Mouse (Mus musculus) left cerebral cortex, postnatal 4 days (tissue): ENCODE measurements around the gene Caskin2. TPM values are rescaled to one million over a fixed set of nuclear protein-coding genes. Genes with fewer than 3 reads are reported as not detected.
"Not testable (repeated sequence)": the region's sequence is repeated elsewhere in the genome, so short reads cannot be mapped to it uniquely, and the experiment has no call there.

Experiments
- DNase-seq: peaks from one replicate; pipeline ENCODE4 v3.0.0-alpha.2; 2022
- intact Hi-C: fragments of 180-260 bp; cut with DNase I; formaldehyde crosslinking; loops from one replicate; pipeline ENCODE4 v1.15.1; 2025
- microRNA-seq: library from miRNA; unstranded; fragments of <30 nt; microRNA quantifications from one replicate; pipeline ENCODE4 v1.2.0, GENCODE M21; 2022
- total RNA-seq, 2 experiments: library from RNA; stranded (reverse); gene quantifications; 2 replicates each; pipeline ENCODE4 v1.2.3; 2021

Gene Caskin2
- total RNA-seq, 2 experiments from 2014 or later = 13.4 to 14.5 TPM

DNA sequence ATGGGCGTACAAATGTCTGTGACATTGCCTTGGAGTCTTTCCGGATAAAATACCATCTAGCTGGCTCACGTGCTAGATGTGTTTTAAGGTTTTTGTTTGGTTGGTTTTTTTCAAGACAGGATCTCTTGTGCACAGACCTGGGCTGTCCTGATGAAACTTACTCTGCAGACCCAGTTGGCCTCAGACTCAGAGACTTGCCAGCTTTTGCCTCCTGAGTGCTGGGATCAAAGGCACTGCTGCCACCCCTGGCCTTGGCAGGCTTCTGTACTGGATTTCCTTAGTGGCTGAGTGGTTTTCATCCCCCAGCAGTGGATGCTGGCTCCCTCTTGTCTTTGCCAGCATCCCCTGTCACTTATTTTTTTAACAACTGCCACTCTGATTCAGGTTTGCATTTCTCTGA is 44.5 kb downstream of the Caskin2 start:
- intact Hi-C loops = loop anchor here (5.0 kb wide), 1 partner anchor 43 kb away; the partner anchor contains the start of genes Caskin2 and Tsen54
- no peak for DNase-seq

DNA sequence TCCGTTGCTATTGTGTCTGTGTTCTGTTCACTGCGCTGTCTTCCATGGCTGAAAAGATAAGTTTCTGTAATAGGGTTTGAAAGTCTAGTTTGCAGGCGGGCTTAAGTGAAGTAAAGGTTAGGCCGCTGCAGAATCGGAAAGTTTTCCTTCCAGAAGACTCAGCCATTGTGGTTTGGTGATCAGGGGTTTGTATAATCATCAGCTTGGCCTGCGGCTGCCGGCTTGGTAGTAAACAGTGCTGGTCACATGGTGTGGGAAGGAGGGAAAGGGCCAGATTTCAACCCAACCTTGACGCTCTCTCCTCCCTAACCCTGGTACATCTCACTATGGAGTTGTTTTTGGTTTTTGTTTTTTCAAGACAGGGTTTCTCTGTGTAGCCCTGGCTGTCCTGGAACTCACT is 46.5 kb downstream of the Caskin2 start:
- intact Hi-C loops = loop anchor here (5.0 kb wide), 1 partner anchor 45 kb away; the partner anchor contains the start of genes Caskin2 and Tsen54
- no peak for DNase-seq

GRCm38 (mm10) chr11:115766356-115766943 is 47.0 kb downstream of the Caskin2 start:
- intact Hi-C loops = loop anchor here (5.0 kb wide), 1 partner anchor 46 kb away; the partner anchor contains the start of genes Caskin2 and Tsen54
- no peak for DNase-seq

- DNase-seq = peak; percentile 70
- intact Hi-C loops = loop anchor here (5.0 kb wide), 1 partner anchor 47 kb away; the partner anchor contains the start of genes Caskin2 and Tsen54
Observed at GRCm38 (mm10) chr11:115765607-115766141, 47.8 kb downstream of the Caskin2 start.

GRCm38 (mm10) chr11:115765103-115765606 is 48.3 kb downstream of the Caskin2 start, which contains the start of gene Tmem94:
Tmem94 (plus strand) TSS chr11:115765433.
- intact Hi-C loops = loop anchor here (5.0 kb wide), 1 partner anchor 47 kb away; the partner anchor contains the start of genes Caskin2 and Tsen54
- peak; percentile 97 for DNase-seq

- DNase-seq = no peak
- intact Hi-C loops = loop anchor here (5.0 kb wide), 1 partner anchor 48 kb away; the partner anchor contains the start of genes Caskin2 and Tsen54
Observed at GRCm38 (mm10) chr11:115764698-115765097, 48.7 kb downstream of the Caskin2 start.

DNA sequence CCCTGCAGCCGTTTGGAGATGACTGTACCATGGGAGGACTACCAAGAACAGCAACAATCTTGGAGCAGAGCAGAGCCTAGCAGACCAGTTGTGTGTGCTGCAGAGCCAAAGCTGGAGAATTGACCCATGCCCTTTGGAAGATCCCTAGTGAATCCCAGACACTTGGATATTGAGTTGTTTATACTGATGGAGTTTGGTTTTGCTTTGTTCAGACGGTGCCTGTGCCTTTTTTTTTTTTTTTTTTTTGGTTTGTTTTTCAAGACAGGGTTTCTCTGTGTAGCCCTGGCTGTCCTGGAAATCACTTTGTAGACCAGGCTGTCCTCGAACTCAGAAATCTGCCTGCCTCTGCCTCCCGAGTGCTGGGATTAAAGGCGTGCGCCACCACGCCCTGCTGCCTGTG is 51.3 kb downstream of the Caskin2 start:
- intact Hi-C loops, DNase-seq: not testable (repeated sequence)

DNA sequence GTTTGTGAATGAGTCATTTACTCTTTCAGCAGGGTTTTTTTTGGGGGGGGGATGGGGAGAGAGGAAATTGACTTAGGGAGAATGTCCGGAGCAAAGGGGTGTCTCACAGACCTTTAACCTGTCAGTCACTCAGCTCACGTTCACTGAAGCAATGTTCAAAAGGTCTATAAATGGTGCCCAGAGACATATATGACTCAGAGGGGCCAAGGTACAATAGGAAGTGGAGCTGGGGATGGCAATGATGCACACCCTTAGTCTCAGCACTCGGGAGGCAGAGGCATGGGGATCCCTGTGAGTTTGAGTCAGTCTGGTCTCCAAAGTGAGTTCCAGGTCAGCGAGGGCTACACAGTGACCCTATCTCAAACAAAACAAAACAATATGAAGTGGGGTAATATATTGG is 60.0 kb downstream of the Caskin2 start:
- DNase-seq = no peak
- intact Hi-C loops = no loop called here

DNA sequence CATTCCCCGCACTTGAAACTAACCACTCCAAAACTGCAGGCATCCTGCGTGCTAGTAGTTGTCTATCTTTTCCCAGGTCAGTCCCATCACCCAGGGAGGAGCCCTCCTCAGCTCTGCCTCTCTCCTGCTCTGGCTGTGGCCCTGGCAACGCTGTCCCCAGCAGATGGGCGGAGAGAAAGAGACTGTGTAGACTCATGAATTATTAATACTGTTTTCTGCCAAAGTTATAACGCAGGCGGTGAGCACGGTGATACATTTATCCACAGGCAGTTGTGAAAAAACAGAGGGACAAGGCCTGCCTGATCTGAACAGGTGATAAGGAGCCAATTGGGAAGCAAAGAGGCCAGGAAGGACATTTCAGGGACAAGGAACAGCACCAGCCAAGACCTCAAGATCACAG is 60.8 kb downstream of the Caskin2 start:
- intact Hi-C loops = no loop called here
- peak; percentile 18 for DNase-seq

GRCm38 (mm10) chr11:115751725-115752124 is 61.7 kb downstream of the Caskin2 start:
- no peak for DNase-seq
- intact Hi-C loops = no loop called here

GRCm38 (mm10) chr11:115749834-115750233 is 63.6 kb downstream of the Caskin2 start:
- DNase-seq = no peak
- intact Hi-C loops = no loop called here

Small RNAs within 50 kb of the gene (microRNA-seq; reads per million reads assigned to microRNA genes)
- gene Mir5621 = not detected

Other genes starting within 250 kb of the Caskin2 start
- 10 to 100 TPM; 66.6 to 73.4 TPM for gene Nup85, start 249.2 kb downstream of the Caskin2 start, total RNA-seq
- gene Mrps7, start 209.7 kb downstream of the Caskin2 start, total RNA-seq = 10 to 100 TPM; 43.0 to 44.1 TPM
- 10 to 100 TPM; 83.9 to 85.2 TPM for gene Gga3, start 209.6 kb downstream of the Caskin2 start, total RNA-seq
- gene Mif4gd, start 200.7 kb downstream of the Caskin2 start, total RNA-seq = 10 to 100 TPM; 13.3 to 14.1 TPM
- 10 to 100 TPM; 55.3 to 56.6 TPM for gene Slc25a19, start 185.3 kb downstream of the Caskin2 start, total RNA-seq
- 100 to 1,000 TPM; 218 to 220 TPM for gene Grb2, start 105.0 kb downstream of the Caskin2 start, total RNA-seq
- gene Tmem94, start 48.2 kb downstream of the Caskin2 start, total RNA-seq = 10 to 100 TPM; 37.3 to 44.1 TPM
- 10 to 100 TPM; 15.1 to 19.1 TPM for gene Tsen54, start 1.1 kb upstream of the Caskin2 start, total RNA-seq
- gene Llgl2, start 10.4 kb upstream of the Caskin2 start, total RNA-seq = 1 to 10 TPM; 1.1 to 2.4 TPM
- under 1 TPM in 1 of 2 experiments, not detected in 1; 0.28 TPM for gene Myo15b, start 44.8 kb upstream of the Caskin2 start, total RNA-seq
- gene Smim5, start 86.3 kb upstream of the Caskin2 start, total RNA-seq = not detected
- gene Smim6, start 98.4 kb upstream of the Caskin2 start, total RNA-seq = not detected
- gene Sap30bp, start 119.6 kb upstream of the Caskin2 start, total RNA-seq = 10 to 100 TPM; 51.3 to 67.4 TPM
- 10 to 100 TPM; 20.4 to 22.1 TPM for gene Recql5, start 119.8 kb upstream of the Caskin2 start, total RNA-seq
- 1 to 10 TPM; 3.7 to 4.4 TPM for gene Itgb4, start 161.1 kb upstream of the Caskin2 start, total RNA-seq
- gene Galk1, start 199.1 kb upstream of the Caskin2 start, total RNA-seq = 10 to 100 TPM; 36.2 to 37.9 TPM
- gene H3f3b, start 214.3 kb upstream of the Caskin2 start, total RNA-seq = 100 to 1,000 TPM; 510 to 587 TPM
- gene Unk, start 216.7 kb upstream of the Caskin2 start, total RNA-seq = 10 to 100 TPM; 38.8 to 42.9 TPM